Mouse (Mus musculus): Measurements from ENCODE around the gene Tmem39a.
A peak's percentile ranks its signal among the peaks of the same experiment; 100 is the strongest.

The Tmem39a gene

GRCm38 (mm10) chr16:38562968-38563327 lies 4.5 kb downstream of the Tmem39a start:
- Histone ChIP-seq H3K36me3 (ENCODE audit: control insufficient read depth, insufficient read depth, low read length, poor library complexity, severe bottlenecking) (peaks cover 8% of the 10 kb centered on the region; the same call in 1 of the 2 replicates), H3K27me3 (ENCODE audit: control insufficient read depth, insufficient read depth, low read length, poor library complexity, severe bottlenecking) (no peaks in the 10 kb centered on the region)
- DNase-seq (ENCODE audit: low read depth, low spot score), result no peak

DNA sequence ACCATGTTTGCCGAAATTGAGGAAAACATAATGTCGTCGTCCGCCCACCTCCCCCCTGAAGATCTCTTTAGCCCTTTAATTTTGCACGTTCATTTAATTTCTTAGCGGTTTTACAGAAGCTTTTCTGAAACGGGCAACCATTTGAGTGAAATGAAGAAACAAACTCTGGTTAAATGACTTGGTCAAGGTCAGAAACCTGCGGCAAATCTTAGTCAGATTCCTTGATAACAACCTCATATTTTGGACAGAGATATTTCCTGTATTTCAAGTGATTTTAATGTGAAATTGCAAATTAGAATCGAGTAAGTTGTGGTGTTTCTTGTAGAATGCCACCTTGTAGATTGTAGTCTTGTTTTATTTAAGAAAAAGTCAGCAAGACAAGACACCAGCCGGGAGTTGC lies 5.0 kb downstream of the Tmem39a start:
- no peaks in the 10 kb centered on the region for H3K27me3 ChIP-seq (ENCODE audit: control insufficient read depth, insufficient read depth, low read length, poor library complexity, severe bottlenecking)
- DNase-seq (ENCODE audit: low read depth, low spot score), result no peak
- peaks cover 8% of the 10 kb centered on the region; the same call in 1 of the 2 replicates for H3K36me3 ChIP-seq (ENCODE audit: control insufficient read depth, insufficient read depth, low read length, poor library complexity, severe bottlenecking)

DNA sequence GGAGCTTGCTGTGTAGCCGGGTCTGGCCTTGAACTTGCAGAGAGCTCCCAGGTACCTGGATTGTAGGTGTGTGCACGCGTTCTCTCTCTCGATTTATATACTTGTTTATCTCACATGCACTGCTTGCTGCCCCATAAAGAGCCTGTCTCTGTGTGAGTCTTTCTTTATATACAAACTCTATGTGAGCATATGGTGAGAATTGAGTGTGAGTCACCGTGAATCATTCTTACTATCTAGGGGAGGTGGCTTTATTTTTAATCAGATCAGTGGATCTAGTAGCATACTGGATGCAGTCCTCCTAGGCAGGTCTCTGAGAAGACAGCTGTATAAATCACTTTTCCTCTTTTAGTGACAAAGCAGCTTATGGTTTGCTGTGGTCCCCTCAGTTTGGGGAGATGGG lies 9.7 kb downstream of the Tmem39a start:
- Histone ChIP-seq H3K36me3 (ENCODE audit: control insufficient read depth, insufficient read depth, low read length, poor library complexity, severe bottlenecking) (peaks cover 8% of the 10 kb centered on the region), H3K27me3 (ENCODE audit: control insufficient read depth, insufficient read depth, low read length, poor library complexity, severe bottlenecking) (no peaks in the 10 kb centered on the region)
- no peak for DNase-seq (ENCODE audit: low read depth, low spot score)

- no peak for DNase-seq (ENCODE audit: low read depth, low spot score)
- Histone ChIP-seq H3K36me3 (ENCODE audit: control insufficient read depth, insufficient read depth, low read length, poor library complexity, severe bottlenecking) (peaks cover 9% of the 10 kb centered on the region), H3K27me3 (ENCODE audit: control insufficient read depth, insufficient read depth, low read length, poor library complexity, severe bottlenecking) (no peaks in the 10 kb centered on the region)
These were observed 13.0 kb downstream of the Tmem39a start for GRCm38 (mm10) chr16:38571481-38571880.

DNA sequence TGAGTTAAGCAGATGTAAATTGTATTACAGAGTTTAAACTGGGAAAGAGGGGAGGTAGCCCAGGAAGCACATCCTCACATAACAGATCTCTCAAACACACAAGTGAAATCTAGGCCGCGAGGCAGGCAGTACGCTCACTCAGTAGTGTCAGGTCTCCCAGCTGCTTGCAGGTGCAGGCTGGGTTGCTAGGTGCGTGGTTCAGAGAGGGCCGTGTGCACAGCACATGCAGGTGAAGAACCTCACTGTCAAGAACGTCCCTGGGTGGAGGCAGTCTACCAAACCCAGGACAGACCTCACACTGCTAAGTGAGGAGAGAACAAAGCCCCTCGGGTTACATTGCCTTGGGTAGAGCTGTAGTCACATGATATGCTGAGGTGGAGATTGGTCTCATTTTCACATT lies 26.3 kb downstream of the Tmem39a start:
- H3K27me3 ChIP-seq (ENCODE audit: control insufficient read depth, insufficient read depth, low read length, poor library complexity, severe bottlenecking), result no peaks in the 10 kb centered on the region
- no peak for DNase-seq (ENCODE audit: low read depth, low spot score)

GRCm38 (mm10) chr16:38585186-38585585 lies 26.7 kb downstream of the Tmem39a start:
- H3K36me3 ChIP-seq (ENCODE audit: control insufficient read depth, insufficient read depth, low read length, poor library complexity, severe bottlenecking), result peaks cover 17% of the 10 kb centered on the region
- no peak for DNase-seq (ENCODE audit: low read depth, low spot score)

More for the DNA sequence above, 26.3 kb downstream of the Tmem39a start:
- peaks cover 17% of the 10 kb centered on the region for H3K36me3 ChIP-seq (ENCODE audit: control insufficient read depth, insufficient read depth, low read length, poor library complexity, severe bottlenecking)

DNA sequence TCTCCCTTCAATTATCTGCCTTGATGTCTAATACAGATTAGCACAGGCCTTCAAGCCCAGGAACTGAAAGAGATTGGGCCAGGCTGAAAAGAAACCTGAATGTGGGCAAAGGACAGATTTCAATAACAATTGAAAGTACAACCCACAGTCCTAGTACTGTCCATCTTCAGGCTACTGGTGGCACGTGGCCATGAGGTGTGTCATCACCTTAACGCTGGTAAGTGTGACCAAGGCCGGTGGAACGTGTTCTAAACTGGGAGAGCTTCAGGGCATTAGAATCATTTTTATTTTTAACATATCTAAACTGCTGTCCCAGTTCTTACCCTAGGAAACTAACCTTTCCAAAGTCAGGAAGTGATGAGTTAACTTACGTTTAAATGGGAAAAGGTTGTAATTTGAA lies 28.7 kb downstream of the Tmem39a start:
- no peak for DNase-seq (ENCODE audit: low read depth, low spot score)
- Histone ChIP-seq H3K36me3 (ENCODE audit: control insufficient read depth, insufficient read depth, low read length, poor library complexity, severe bottlenecking) (peaks cover 16% of the 10 kb centered on the region), H3K27me3 (ENCODE audit: control insufficient read depth, insufficient read depth, low read length, poor library complexity, severe bottlenecking) (no peaks in the 10 kb centered on the region)

More at GRCm38 (mm10) chr16:38585186-38585585, 26.7 kb downstream of the Tmem39a start:
- no peaks in the 10 kb centered on the region for H3K27me3 ChIP-seq (ENCODE audit: control insufficient read depth, insufficient read depth, low read length, poor library complexity, severe bottlenecking)

DNA sequence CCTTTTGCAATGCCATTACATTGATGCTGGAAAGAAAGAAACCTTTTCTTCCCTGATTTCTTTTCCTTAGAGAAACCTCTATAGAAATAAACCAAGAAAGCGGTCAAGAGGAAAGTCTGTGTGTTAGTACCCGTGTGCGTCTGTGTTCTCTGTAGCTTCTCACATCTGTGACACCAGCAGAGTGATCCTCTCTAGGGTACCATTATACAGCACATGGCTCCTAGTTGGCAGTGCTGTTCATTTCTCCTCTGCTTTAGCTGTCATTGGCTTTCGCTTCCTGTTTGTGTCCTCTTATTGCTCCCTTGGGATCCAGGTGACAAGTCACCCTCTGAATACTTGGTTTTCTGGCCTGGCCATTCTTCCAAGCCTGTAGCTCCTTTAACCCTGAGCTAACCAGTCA lies 29.1 kb downstream of the Tmem39a start:
- DNase-seq (ENCODE audit: low read depth, low spot score), result peak; percentile 9
- Histone ChIP-seq H3K27me3 (ENCODE audit: control insufficient read depth, insufficient read depth, low read length, poor library complexity, severe bottlenecking) (no peaks in the 10 kb centered on the region), H3K36me3 (ENCODE audit: control insufficient read depth, insufficient read depth, low read length, poor library complexity, severe bottlenecking) (peaks cover 16% of the 10 kb centered on the region)

DNA sequence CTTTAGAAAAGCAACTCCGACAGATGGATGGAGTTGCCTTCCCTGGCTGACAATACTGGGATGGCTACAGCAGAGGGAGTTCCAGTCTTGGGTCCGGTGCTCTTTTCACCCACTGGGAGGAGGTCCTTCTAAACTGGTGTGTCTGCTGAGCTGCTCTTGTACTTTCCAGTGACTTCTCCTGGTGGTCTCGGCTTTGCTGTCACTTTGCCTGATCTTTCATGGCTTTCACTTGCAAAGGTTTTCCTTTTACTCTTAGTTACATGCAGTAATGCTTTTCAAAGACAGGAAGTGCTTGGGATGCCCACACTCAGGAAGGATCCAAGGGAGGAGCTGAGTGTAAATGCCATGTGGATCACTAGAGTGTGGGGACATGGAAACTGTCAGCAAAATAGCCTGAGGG lies 33.0 kb downstream of the Tmem39a start:
- Histone ChIP-seq H3K27me3 (ENCODE audit: control insufficient read depth, insufficient read depth, low read length, poor library complexity, severe bottlenecking) (no peaks in the 10 kb centered on the region), H3K36me3 (ENCODE audit: control insufficient read depth, insufficient read depth, low read length, poor library complexity, severe bottlenecking) (peaks cover 9% of the 10 kb centered on the region)
- no peak for DNase-seq (ENCODE audit: low read depth, low spot score)

DNA sequence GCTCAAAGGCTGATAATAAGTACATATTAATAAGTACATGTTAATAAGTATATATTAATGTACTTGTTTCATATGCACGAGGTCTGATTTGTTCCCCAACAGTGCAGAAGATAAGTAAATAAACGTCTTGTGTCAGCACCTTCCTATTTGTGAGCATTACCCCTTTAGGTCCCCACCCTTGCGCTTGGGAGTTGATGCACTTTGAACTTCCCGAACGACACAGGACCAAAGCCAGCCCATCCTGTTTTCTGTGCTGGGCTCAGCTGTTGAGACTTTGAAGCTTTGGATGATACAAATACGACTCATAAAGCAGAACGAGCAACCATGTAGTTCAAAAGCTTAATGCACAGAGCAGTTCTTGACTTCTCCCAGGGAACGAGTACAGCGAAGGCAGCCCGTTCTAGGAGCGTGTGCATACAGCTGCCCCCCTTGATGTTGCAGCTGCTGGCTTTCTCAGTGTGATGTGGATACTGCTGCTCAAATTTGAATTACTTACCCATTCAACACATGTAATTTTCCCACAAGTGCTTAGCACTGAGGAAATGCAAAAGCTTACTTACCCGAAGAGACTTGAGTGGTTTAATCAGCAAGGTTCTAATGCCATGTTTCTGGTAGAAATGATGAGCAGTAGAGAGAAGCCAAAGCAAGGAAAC lies 33.7 kb downstream of the Tmem39a start:
- DNase-seq (ENCODE audit: low read depth, low spot score), result no peak
- peaks cover 9% of the 10 kb centered on the region for H3K36me3 ChIP-seq (ENCODE audit: control insufficient read depth, insufficient read depth, low read length, poor library complexity, severe bottlenecking)
- H3K27me3 ChIP-seq (ENCODE audit: control insufficient read depth, insufficient read depth, low read length, poor library complexity, severe bottlenecking), result no peaks in the 10 kb centered on the region

DNA sequence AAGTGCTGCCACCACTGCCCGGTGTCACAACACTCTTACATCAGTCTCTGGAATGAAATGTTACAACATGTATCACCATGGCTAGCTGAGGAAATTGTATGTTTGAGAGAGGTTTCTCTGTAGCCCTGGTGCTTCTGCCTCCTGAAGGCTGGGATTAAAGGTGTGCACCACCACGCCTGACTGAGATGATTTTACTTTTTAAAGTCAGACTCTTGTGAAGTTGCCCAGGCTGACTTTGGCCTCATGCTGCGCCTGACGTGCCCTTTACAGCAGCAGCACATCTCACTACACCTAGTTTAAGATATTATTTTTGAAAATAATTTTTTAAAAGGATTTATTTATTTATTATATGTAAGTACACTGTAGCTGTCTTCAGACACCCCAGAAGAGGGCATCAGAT lies 34.4 kb downstream of the Tmem39a start:
- H3K27me3 ChIP-seq (ENCODE audit: control insufficient read depth, insufficient read depth, low read length, poor library complexity, severe bottlenecking), result no peaks in the 10 kb centered on the region
- DNase-seq (ENCODE audit: low read depth, low spot score), result no peak

DNA sequence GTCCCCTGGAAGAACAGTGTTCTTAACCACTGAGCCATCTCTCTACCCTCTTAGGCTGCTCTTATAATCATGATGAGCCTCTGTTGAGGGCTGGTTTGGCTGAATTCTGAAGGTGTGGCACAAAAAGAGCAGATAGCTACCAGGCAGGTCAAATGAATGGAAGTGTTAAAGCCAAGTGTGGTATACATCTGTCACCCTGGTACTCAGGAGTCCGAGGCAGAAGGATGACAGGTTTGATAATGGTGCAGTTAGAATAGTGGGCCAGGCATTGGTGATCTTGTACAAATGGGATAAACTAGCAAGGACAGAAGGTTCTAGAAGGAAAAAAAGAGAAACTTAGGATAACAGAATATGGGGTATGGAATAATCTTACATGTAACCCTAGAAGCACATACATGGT lies 35.9 kb downstream of the Tmem39a start:
- H3K36me3 ChIP-seq (ENCODE audit: control insufficient read depth, insufficient read depth, low read length, poor library complexity, severe bottlenecking), result peaks cover 6% of the 10 kb centered on the region
- no peak for DNase-seq (ENCODE audit: low read depth, low spot score)
- no peaks in the 10 kb centered on the region for H3K27me3 ChIP-seq (ENCODE audit: control insufficient read depth, insufficient read depth, low read length, poor library complexity, severe bottlenecking)

More for the DNA sequence above, 34.4 kb downstream of the Tmem39a start:
- peaks cover 9% of the 10 kb centered on the region for H3K36me3 ChIP-seq (ENCODE audit: control insufficient read depth, insufficient read depth, low read length, poor library complexity, severe bottlenecking)

DNA sequence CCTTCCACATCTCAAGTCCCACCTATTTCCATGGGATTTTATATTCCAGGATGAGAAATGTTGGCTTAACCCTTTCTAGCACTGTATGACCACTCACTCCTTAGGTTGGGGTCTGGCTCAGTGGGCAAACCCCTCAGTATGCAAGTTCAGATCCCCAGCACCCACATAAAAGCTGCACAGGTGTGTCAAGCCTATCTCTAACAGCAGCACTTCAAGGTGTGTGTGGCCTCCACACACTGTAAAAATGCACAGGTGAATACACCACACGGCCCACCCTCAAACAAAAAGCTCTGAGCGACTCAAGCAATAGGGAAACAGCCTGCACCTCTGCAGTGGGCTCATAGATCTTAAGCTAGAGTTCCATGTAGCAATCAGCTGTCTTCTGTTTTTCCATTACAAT lies 37.6 kb downstream of the Tmem39a start:
- no peak for DNase-seq (ENCODE audit: low read depth, low spot score)
- H3K36me3 ChIP-seq (ENCODE audit: control insufficient read depth, insufficient read depth, low read length, poor library complexity, severe bottlenecking), result peaks cover 6% of the 10 kb centered on the region
- no peaks in the 10 kb centered on the region for H3K27me3 ChIP-seq (ENCODE audit: control insufficient read depth, insufficient read depth, low read length, poor library complexity, severe bottlenecking)

DNA sequence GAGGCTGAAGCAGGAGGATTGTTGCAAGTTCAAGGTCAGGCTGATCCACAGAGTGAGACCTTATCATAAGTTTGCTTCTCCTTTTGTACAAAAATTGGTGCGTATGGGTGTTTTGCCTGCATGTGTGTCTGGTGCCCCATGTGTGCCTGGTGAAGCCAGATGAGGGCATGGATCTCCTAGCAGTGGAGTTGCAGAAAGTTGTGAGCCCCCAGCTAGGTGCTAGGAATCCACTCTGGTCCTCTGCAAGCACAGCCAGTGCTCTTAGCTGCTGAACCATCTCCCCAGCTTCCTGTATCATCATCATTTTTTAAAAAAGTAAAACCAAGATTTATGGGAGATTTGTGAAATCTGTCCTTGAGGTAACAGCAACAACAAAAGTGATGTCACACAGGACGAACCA lies 38.2 kb downstream of the Tmem39a start:
- Histone ChIP-seq H3K27me3 (ENCODE audit: control insufficient read depth, insufficient read depth, low read length, poor library complexity, severe bottlenecking) (no peaks in the 10 kb centered on the region), H3K36me3 (ENCODE audit: control insufficient read depth, insufficient read depth, low read length, poor library complexity, severe bottlenecking) (peaks cover 6% of the 10 kb centered on the region)
- DNase-seq (ENCODE audit: low read depth, low spot score), result no peak

- Histone ChIP-seq H3K36me3 (ENCODE audit: control insufficient read depth, insufficient read depth, low read length, poor library complexity, severe bottlenecking) (no peaks in the 10 kb centered on the region), H3K27me3 (ENCODE audit: control insufficient read depth, insufficient read depth, low read length, poor library complexity, severe bottlenecking) (no peaks in the 10 kb centered on the region)
- DNase-seq (ENCODE audit: low read depth, low spot score), result no peak
These were observed 40.6 kb downstream of the Tmem39a start for GRCm38 (mm10) chr16:38598986-38599680.

Data from splenic B cell, adult 2 months (primary cell).